Mouse (Mus musculus): ENCODE measurements around the gene Car5a. TPM values are rescaled to one million over a fixed set of nuclear protein-coding genes. Genes with fewer than 3 reads are reported as not detected.

Gene Car5a
- polyA plus RNA-seq, 1 experiment from 2014 or later, result 0.12 TPM

GRCm38 (mm10) chr8:121892875-121893274 is 51.8 kb downstream of the Car5a start:
- no peak for ATAC-seq (replicated peaks; ENCODE audit: low FRiP score, low read depth)
- Histone ChIP-seq H3K9me3 (replicated peaks; ENCODE audit: low read length) (no peaks in the 10 kb centered on the region), H3K27ac (no peak overlapping the region), H3K4me3 (replicated peaks; ENCODE audit: low read depth, low read length) (no peak overlapping the region), H3K4me1 (replicated peaks; ENCODE audit: insufficient read depth, low read length) (peaks cover 16% of the 10 kb centered on the region), H3K9ac (ENCODE audit: low read depth, low read length) (no peak overlapping the region), H3K36me3 (ENCODE audit: insufficient read depth, low read length) (0 out of 2 replicates have a peak, but pooled peaks cover 4% of the 10 kb centered on the region), H3K4me2 (ENCODE audit: low read length) (no peak overlapping the region), H3K27me3 (ENCODE audit: insufficient read depth, low read length) (no peaks in the 10 kb centered on the region)
- no peak for TF ChIP-seq CTCF (IDR thresholded peaks at IDR 0.05; ENCODE audit: low read depth)
- no peak for DNase-seq (ENCODE audit: low spot score)
- WGBS, result 74% methylated on average over 5 of the region's 5 CpGs

- 77% methylated on average over 15 of the region's 15 CpGs for WGBS
- no peaks in the 10 kb centered on the region for H3K9me3 ChIP-seq (replicated peaks; ENCODE audit: low read length)
- ATAC-seq (replicated peaks; ENCODE audit: low FRiP score, low read depth), result no peak
- 0 out of 2 replicates have a peak, but pooled peaks cover 4% of the 10 kb centered on the region for H3K4me1 ChIP-seq (replicated peaks; ENCODE audit: insufficient read depth, low read length)
- no peak overlapping the region for H3K9ac ChIP-seq (ENCODE audit: low read depth, low read length)
- H3K27ac ChIP-seq, result no peak overlapping the region
- DNase-seq (ENCODE audit: low spot score), result no peak
- peaks cover 22% of the 10 kb centered on the region for H3K36me3 ChIP-seq (ENCODE audit: insufficient read depth, low read length)
- no peaks in the 10 kb centered on the region for H3K27me3 ChIP-seq (ENCODE audit: insufficient read depth, low read length)
- H3K4me3 ChIP-seq (replicated peaks; ENCODE audit: low read depth, low read length), result no peak overlapping the region
- no peak overlapping the region for H3K4me2 ChIP-seq (ENCODE audit: low read length)
- no peak for TF ChIP-seq CTCF (IDR thresholded peaks at IDR 0.05; ENCODE audit: low read depth)
Observed at GRCm38 (mm10) chr8:121889810-121890785, 54.6 kb downstream of the Car5a start.

- Histone ChIP-seq H3K4me2 (ENCODE audit: low read length) (no peak overlapping the region), H3K4me3 (replicated peaks; ENCODE audit: low read depth, low read length) (no peak overlapping the region), H3K36me3 (ENCODE audit: insufficient read depth, low read length) (peaks cover 25% of the 10 kb centered on the region), H3K4me1 (replicated peaks; ENCODE audit: insufficient read depth, low read length) (0 out of 2 replicates have a peak, but pooled peaks cover 4% of the 10 kb centered on the region), H3K9ac (ENCODE audit: low read depth, low read length) (no peak overlapping the region), H3K9me3 (replicated peaks; ENCODE audit: low read length) (no peaks in the 10 kb centered on the region), H3K27ac (no peak overlapping the region), H3K27me3 (ENCODE audit: insufficient read depth, low read length) (no peaks in the 10 kb centered on the region)
- no peak for ATAC-seq (replicated peaks; ENCODE audit: low FRiP score, low read depth)
- DNase-seq (ENCODE audit: low spot score), result no peak
- 92% methylated on average over 1 of the region's 1 CpGs for WGBS
- TF ChIP-seq CTCF (IDR thresholded peaks at IDR 0.05; ENCODE audit: low read depth), result no peak
Observed at GRCm38 (mm10) chr8:121889317-121889716, 55.4 kb downstream of the Car5a start.

GRCm38 (mm10) chr8:121887547-121887946 is 57.2 kb downstream of the Car5a start:
- Histone ChIP-seq H3K27ac (no peak overlapping the region), H3K9ac (ENCODE audit: low read depth, low read length) (no peak overlapping the region), H3K4me1 (replicated peaks; ENCODE audit: insufficient read depth, low read length) (no peaks in the 10 kb centered on the region), H3K36me3 (ENCODE audit: insufficient read depth, low read length) (peaks cover 27% of the 10 kb centered on the region), H3K27me3 (ENCODE audit: insufficient read depth, low read length) (no peaks in the 10 kb centered on the region), H3K9me3 (replicated peaks; ENCODE audit: low read length) (no peaks in the 10 kb centered on the region), H3K4me3 (replicated peaks; ENCODE audit: low read depth, low read length) (no peak overlapping the region), H3K4me2 (ENCODE audit: low read length) (no peak overlapping the region)
- no peak for TF ChIP-seq CTCF (IDR thresholded peaks at IDR 0.05; ENCODE audit: low read depth)
- DNase-seq (ENCODE audit: low spot score) (no peak), ATAC-seq (replicated peaks; ENCODE audit: low FRiP score, low read depth) (no peak)
- WGBS, result 71% methylated on average over 1 of the region's 1 CpGs

GRCm38 (mm10) chr8:121885433-121885832 is 59.3 kb downstream of the Car5a start:
- 87% methylated on average over 6 of the region's 6 CpGs for WGBS
- Histone ChIP-seq H3K4me3 (replicated peaks; ENCODE audit: low read depth, low read length) (no peak overlapping the region), H3K4me1 (replicated peaks; ENCODE audit: insufficient read depth, low read length) (no peaks in the 10 kb centered on the region), H3K4me2 (ENCODE audit: low read length) (no peak overlapping the region), H3K36me3 (ENCODE audit: insufficient read depth, low read length) (peaks cover 30% of the 10 kb centered on the region), H3K9ac (ENCODE audit: low read depth, low read length) (no peak overlapping the region), H3K27me3 (ENCODE audit: insufficient read depth, low read length) (no peaks in the 10 kb centered on the region), H3K9me3 (replicated peaks; ENCODE audit: low read length) (no peaks in the 10 kb centered on the region), H3K27ac (no peak overlapping the region)
- ATAC-seq (replicated peaks; ENCODE audit: low FRiP score, low read depth), result no peak
- DNase-seq (ENCODE audit: low spot score), result no peak
- no peak for TF ChIP-seq CTCF (IDR thresholded peaks at IDR 0.05; ENCODE audit: low read depth)

GRCm38 (mm10) chr8:121885001-121885400 is 59.7 kb downstream of the Car5a start:
- no peak overlapping the region for H3K4me2 ChIP-seq (ENCODE audit: low read length)
- WGBS, result 94% methylated on average over 9 of the region's 9 CpGs
- no peaks in the 10 kb centered on the region for H3K9me3 ChIP-seq (replicated peaks; ENCODE audit: low read length)
- H3K27me3 ChIP-seq (ENCODE audit: insufficient read depth, low read length), result no peaks in the 10 kb centered on the region
- no peak overlapping the region for H3K27ac ChIP-seq
- H3K9ac ChIP-seq (ENCODE audit: low read depth, low read length), result no peak overlapping the region
- H3K4me3 ChIP-seq (replicated peaks; ENCODE audit: low read depth, low read length), result no peak overlapping the region
- TF ChIP-seq CTCF (IDR thresholded peaks at IDR 0.05; ENCODE audit: low read depth), result no peak
- DNase-seq (ENCODE audit: low spot score), result no peak
- no peaks in the 10 kb centered on the region for H3K4me1 ChIP-seq (replicated peaks; ENCODE audit: insufficient read depth, low read length)
- no peak for ATAC-seq (replicated peaks; ENCODE audit: low FRiP score, low read depth)
- H3K36me3 ChIP-seq (ENCODE audit: insufficient read depth, low read length), result peaks cover 30% of the 10 kb centered on the region

Data from kidney, postnatal 0 days (tissue).